Mouse (Mus musculus): ENCODE measurements at regions not wholly inside any gene's neighbourhood (a gene's known extent, or its start where the extent isn't known, plus 50 kb on each side); places are given as distances from the start of the nearest gene placed in this dataset.

DNA sequence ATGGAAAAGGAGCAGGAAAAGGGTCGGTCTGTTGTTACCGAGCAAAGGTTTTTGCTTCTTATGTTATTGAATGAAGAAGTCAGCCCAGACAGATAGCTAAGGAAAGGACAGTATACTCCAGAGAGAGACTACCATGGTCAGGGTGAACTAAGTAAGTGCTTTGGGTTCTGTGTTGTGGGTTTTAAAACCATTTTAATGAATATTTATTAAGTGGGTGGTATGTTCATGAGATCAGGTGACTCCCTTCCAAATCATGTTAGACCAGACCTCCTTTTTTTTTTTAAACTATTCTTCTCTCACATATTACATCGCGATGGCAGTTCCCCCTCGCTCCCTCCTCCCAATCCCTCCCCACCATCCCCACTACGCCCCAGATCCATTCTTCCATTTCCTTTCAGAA, 67.3 kb upstream of the Bach2 start:
- 92% methylated on average over 6 of the region's 6 CpGs for WGBS
- TF ChIP-seq POLR2A (IDR thresholded peaks at IDR 0.05; ENCODE audit: insufficient read depth, low read depth, low read length) (no peak), CTCF (IDR thresholded peaks at IDR 0.05; ENCODE audit: insufficient read depth, low read depth, low read length) (no peak)
- Histone ChIP-seq H3K27ac (ENCODE audit: insufficient read depth, low read depth, low read length) (no peak overlapping the region), H3K4me1 (ENCODE audit: control insufficient read depth, insufficient read depth, low read length) (peaks cover 13% of the 10 kb centered on the region), H3K4me3 (ENCODE audit: insufficient read depth, low read depth, low read length) (no peak overlapping the region)

DNA sequence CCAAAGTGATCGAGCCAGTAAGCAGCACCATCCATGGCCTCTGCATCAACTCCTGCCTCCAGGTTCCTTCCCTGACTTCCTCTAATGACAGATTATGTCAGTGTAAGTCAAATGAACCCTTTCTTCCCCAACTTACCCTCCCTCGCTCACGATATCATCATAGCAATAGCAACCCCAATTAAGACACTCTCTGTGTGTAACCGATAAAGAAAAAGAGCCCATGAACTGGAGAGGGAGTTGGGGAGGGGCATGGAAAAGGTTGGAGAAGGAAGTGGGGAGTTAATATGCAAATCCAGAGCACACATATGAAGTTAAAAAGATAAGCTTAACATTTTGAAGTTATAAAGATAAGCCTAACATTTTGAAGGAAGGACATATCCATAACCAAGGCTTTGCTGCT, 65.6 kb upstream of the Bach2 start:
- Histone ChIP-seq H3K27ac (ENCODE audit: insufficient read depth, low read depth, low read length) (no peak overlapping the region), H3K4me1 (ENCODE audit: control insufficient read depth, insufficient read depth, low read length) (peaks cover 13% of the 10 kb centered on the region), H3K4me3 (ENCODE audit: insufficient read depth, low read depth, low read length) (no peak overlapping the region)
- TF ChIP-seq POLR2A (IDR thresholded peaks at IDR 0.05; ENCODE audit: insufficient read depth, low read depth, low read length) (no peak), CTCF (IDR thresholded peaks at IDR 0.05; ENCODE audit: insufficient read depth, low read depth, low read length) (no peak)
- 90% methylated on average over 4 of the region's 4 CpGs for WGBS

GRCm38 (mm10) chr4:32174771-32175170, 63.8 kb upstream of the Bach2 start:
- no peak for TF ChIP-seq CTCF (IDR thresholded peaks at IDR 0.05; ENCODE audit: insufficient read depth, low read depth, low read length)
- no peak for TF ChIP-seq POLR2A (IDR thresholded peaks at IDR 0.05; ENCODE audit: insufficient read depth, low read depth, low read length)
- 65% methylated on average over 7 of the region's 7 CpGs for WGBS
- H3K4me1 ChIP-seq (ENCODE audit: control insufficient read depth, insufficient read depth, low read length) = peaks cover 12% of the 10 kb centered on the region
- H3K4me3 ChIP-seq (ENCODE audit: insufficient read depth, low read depth, low read length) = no peak overlapping the region
- no peak overlapping the region for H3K27ac ChIP-seq (ENCODE audit: insufficient read depth, low read depth, low read length)

DNA sequence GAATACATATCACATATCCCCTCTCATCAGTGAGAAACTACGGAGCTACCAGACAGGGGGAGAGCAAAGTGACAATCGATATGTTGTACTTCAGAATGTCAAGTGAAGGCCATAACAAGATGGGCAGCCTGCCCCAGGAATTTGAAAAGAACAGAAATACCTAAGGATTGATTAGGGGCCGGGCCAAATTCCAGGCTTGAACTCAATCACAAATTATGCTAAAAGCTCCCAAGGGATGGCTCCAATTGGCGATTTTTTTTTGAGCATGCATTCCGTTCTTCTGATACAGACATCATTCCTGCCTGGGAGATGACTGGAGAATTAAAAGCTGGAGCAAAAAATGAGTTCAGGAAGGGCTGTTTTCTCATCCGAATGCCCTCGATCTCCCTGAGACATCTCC, 63.4 kb upstream of the Bach2 start:
- WGBS = 90% methylated on average over 7 of the region's 7 CpGs

GRCm38 (mm10) chr4:32175853-32176448, 62.7 kb upstream of the Bach2 start:
- H3K4me3 ChIP-seq (ENCODE audit: insufficient read depth, low read depth, low read length) = no peak overlapping the region
- peaks cover 3% of the 10 kb centered on the region for H3K4me1 ChIP-seq (ENCODE audit: control insufficient read depth, insufficient read depth, low read length)
- TF ChIP-seq CTCF (IDR thresholded peaks at IDR 0.05; ENCODE audit: insufficient read depth, low read depth, low read length) (no peak), POLR2A (IDR thresholded peaks at IDR 0.05; ENCODE audit: insufficient read depth, low read depth, low read length) (no peak)
- 89% methylated on average over 6 of the region's 6 CpGs for WGBS
- H3K27ac ChIP-seq (ENCODE audit: insufficient read depth, low read depth, low read length) = no peak overlapping the region

More for the DNA sequence above, 63.4 kb upstream of the Bach2 start:
- Histone ChIP-seq H3K27ac (ENCODE audit: insufficient read depth, low read depth, low read length) (no peak overlapping the region), H3K4me1 (ENCODE audit: control insufficient read depth, insufficient read depth, low read length) (peaks cover 10% of the 10 kb centered on the region), H3K4me3 (ENCODE audit: insufficient read depth, low read depth, low read length) (no peak overlapping the region)
- no peak for TF ChIP-seq POLR2A (IDR thresholded peaks at IDR 0.05; ENCODE audit: insufficient read depth, low read depth, low read length)
- no peak for TF ChIP-seq CTCF (IDR thresholded peaks at IDR 0.05; ENCODE audit: insufficient read depth, low read depth, low read length)

- H3K4me3 ChIP-seq (ENCODE audit: insufficient read depth, low read depth, low read length) = no peak overlapping the region
- WGBS = 65% methylated on average over 4 of the region's 4 CpGs
- no peak overlapping the region for H3K27ac ChIP-seq (ENCODE audit: insufficient read depth, low read depth, low read length)
- TF ChIP-seq CTCF (IDR thresholded peaks at IDR 0.05; ENCODE audit: insufficient read depth, low read depth, low read length) (no peak), POLR2A (IDR thresholded peaks at IDR 0.05; ENCODE audit: insufficient read depth, low read depth, low read length) (no peak)
- peaks cover 3% of the 10 kb centered on the region for H3K4me1 ChIP-seq (ENCODE audit: control insufficient read depth, insufficient read depth, low read length)
Observed at GRCm38 (mm10) chr4:32176449-32177135, 62.0 kb upstream of the Bach2 start.

DNA sequence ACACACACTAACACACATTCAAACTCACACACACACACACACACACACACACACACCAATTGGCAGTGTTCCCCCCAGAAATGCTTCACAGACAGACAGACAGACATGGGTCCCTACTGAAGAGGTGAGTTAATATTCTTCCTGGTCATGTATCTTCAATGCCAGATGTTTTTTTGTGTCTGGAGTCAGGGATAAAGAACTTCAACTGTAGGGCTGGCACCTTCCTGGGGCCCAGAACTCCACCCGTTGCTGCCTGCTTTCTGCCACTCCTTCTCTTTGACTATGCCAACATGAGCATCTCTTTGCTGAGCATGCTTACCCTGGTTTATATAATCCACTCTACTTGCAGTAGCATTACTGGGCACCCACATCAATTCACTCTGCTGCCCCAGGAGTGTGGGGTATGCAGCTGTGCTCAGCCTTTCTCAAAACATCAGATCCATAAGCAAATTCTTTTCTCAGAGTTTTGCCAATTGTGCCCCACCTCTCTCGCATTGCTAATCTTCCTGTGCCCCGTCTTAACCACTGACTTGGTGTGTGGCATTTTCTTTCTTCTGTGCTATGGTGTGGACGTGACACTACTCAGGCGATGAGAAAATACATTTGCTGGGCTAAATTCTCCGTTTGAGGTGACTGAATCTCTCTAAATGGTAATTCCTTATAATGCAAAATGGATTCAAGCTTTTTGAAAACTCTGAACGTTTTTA, 60.5 kb upstream of the Bach2 start:
- TF ChIP-seq CTCF (IDR thresholded peaks at IDR 0.05; ENCODE audit: insufficient read depth, low read depth, low read length) (no peak), POLR2A (IDR thresholded peaks at IDR 0.05; ENCODE audit: insufficient read depth, low read depth, low read length) (no peak)
- peaks cover 3% of the 10 kb centered on the region for H3K4me1 ChIP-seq (ENCODE audit: control insufficient read depth, insufficient read depth, low read length)
- H3K27ac ChIP-seq (ENCODE audit: insufficient read depth, low read depth, low read length) = no peak overlapping the region
- WGBS = 78% methylated on average over 7 of the region's 7 CpGs
- H3K4me3 ChIP-seq (ENCODE audit: insufficient read depth, low read depth, low read length) = no peak overlapping the region

GRCm38 (mm10) chr4:32179707-32180241, 58.8 kb upstream of the Bach2 start:
- 42% methylated on average over 8 of the region's 8 CpGs for WGBS

GRCm38 (mm10) chr4:32183791-32184190, 54.8 kb upstream of the Bach2 start:
- TF ChIP-seq POLR2A (IDR thresholded peaks at IDR 0.05; ENCODE audit: insufficient read depth, low read depth, low read length) = no peak
- no peak for TF ChIP-seq CTCF (IDR thresholded peaks at IDR 0.05; ENCODE audit: insufficient read depth, low read depth, low read length)
- Histone ChIP-seq H3K4me3 (ENCODE audit: insufficient read depth, low read depth, low read length) (no peak overlapping the region), H3K27ac (ENCODE audit: insufficient read depth, low read depth, low read length) (no peak overlapping the region), H3K4me1 (ENCODE audit: control insufficient read depth, insufficient read depth, low read length) (no peaks in the 10 kb centered on the region; the same call in 1 of the 2 replicates)
- 58% methylated on average over 4 of the region's 4 CpGs for WGBS

More at GRCm38 (mm10) chr4:32179707-32180241, 58.8 kb upstream of the Bach2 start:
- TF ChIP-seq CTCF (IDR thresholded peaks at IDR 0.05; ENCODE audit: insufficient read depth, low read depth, low read length) = no peak
- no peak for TF ChIP-seq POLR2A (IDR thresholded peaks at IDR 0.05; ENCODE audit: insufficient read depth, low read depth, low read length)
- Histone ChIP-seq H3K4me3 (ENCODE audit: insufficient read depth, low read depth, low read length) (no peak overlapping the region), H3K4me1 (ENCODE audit: control insufficient read depth, insufficient read depth, low read length) (no peaks in the 10 kb centered on the region; the same call in 1 of the 2 replicates), H3K27ac (ENCODE audit: insufficient read depth, low read depth, low read length) (no peak overlapping the region)

All from olfactory bulb, adult 2 months (tissue).